Mouse (Mus musculus) cerebellum, adult 9-11 months (tissue): ENCODE data around the gene Gm10842.

Experiments used
- DNase-seq: peaks from one replicate; pipeline ENCODE4 v3.0.0; 2022

Gm10842 gene

DNA sequence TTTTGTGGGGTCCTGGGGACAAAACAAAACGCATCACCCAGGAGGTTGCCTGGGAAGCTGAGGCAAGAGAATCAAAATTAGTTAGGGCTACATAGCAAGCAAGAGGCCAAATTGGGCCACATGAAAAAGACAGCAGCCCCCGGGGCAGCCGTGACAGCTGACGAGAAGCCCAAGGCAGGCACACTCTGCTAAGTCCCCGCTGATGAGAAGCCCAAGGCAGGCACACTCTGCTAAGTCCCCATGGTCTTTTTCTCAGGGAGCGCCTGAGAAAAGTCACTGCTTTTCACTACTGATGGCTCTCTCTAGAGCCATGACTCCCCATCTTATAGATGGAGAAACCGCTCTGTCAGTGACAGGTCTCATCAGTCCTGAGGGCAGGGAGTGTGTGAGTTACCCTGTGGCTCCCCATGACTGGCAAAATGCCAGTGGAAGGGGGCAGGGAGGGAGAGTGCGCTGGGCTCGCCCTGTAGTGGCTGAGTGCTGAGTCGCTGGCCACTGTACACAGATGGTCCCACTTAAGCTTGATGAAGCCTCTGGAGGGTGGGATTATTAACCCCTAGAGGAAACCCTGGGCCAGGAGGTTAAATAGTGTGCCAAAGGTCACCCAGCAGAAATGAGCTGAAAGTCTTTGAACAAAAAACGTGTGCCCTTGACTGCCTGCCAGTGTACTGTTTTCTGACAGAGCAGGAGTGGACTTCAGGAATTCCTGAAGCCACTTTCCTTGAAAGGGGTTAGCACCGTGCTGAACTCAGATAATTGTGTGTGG is 6.6 kb downstream of the Gm10842 start:
- no peak for DNase-seq

DNA sequence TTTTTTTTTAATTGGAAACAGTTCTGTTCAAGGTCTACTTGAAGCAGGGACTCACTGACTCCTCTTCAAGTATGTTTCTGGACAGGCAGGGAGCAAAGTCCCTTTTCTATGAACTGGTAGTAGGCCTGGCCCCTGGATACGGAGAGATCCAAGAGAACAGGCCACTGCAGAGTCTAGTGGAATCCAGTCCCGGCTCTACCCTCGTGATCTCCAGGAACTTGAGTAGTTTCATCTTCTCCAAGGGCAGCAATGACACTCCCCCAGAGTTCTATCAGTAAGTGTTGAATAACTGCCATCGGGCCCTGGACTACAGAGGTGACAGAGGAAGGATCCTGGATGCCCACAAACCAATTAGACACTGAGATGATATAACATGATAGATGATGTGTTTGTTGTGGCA is 9.2 kb downstream of the Gm10842 start:
- DNase-seq: no peak

DNA sequence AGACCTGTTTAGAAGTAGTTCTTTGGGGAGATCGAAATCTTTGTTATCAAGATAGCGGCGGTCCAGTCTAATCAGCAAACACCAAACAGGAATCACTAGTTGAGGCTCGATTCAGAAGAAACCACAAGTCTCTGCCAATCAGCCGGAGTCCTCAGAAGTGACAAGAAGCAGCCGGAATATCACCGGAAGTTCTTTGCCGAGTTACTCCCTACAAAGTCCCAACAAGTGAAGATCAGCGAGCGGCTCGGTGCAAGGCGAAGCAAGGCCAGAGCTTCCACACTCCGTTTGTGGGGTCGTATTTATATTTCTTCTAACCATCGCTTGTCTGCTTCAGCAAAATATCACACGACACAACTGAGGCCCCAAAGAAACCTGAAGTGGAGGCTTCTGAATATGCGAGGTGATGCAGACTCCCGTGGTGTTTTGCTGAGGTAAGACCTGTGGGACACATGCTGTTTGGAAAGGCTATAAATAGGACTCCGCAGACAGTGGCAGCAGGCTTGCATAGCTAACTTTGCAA is 10.1 kb downstream of the Gm10842 start:
- no peak for DNase-seq

DNA sequence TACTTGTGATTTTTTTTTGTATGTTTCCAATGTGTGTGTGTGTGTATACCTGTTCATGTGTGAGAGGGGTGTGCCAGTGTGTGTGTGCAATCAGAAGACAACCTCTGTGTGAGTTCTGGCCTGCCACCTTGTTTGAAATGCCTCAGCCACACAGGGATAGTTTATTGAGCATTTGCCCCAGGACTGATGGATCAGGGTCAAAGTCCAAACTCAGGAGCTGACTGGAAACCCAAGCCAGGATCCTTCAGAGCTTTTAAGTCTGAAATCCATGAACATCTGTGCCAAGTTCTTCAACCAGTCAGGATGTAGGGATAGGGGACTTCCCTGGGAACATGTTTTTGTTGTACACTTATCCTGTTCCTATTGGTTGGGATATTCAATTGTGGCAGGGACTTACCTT is 11.4 kb downstream of the Gm10842 start:
- DNase-seq: no peak

DNA sequence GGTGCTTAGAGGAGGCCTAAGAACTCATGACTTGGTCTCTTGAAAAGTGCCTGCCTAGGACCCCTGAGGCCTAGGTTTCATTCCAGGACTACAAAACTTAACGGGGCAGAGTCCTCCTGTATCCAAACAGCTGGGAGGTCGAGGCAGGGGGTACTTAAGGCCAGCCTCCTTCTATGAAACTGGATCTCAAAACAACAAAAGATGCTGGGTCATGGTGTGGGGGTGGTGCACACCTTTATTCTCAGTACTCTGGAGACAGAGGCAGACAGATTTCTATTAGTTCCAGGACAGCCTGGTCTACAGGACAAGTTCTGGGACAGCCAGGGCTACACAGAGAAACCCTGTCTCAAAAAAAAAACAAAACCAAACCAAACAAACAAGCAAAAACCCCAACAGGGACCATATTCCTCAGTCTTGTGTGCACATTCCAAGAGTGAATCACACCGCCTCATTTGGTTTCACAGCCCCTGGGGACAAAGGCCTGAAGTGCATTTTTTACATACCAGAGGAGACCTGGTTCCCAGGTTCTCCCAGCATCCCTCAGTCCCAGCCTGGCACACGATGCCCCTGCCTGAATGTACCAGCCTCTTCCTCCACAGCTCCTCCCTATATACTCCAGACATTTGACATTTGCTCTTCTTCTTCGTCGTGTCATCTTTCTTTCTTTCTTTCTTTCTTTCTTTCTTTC is 13.1 kb downstream of the Gm10842 start:
- DNase-seq: no peak

DNA sequence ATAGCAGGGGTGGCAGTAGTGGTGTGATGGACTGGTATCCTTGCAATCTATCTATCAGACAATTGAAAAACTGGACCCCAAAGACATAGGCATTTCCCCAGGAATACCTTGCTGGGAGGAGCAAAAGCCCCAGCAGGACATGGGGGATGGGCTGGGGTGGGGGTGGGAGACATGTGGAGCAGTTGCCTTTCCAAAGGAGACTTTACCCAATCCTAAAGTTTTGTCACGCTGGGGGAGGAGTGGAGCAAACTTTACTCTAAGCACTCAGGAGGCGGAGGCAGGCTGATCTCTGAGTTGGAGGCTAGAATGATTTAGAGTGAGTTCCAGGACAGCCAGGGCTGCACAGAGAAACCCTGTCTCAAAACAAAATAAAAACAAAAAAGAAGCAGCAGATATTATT is 14.7 kb downstream of the Gm10842 start:
- DNase-seq: no peak

DNA sequence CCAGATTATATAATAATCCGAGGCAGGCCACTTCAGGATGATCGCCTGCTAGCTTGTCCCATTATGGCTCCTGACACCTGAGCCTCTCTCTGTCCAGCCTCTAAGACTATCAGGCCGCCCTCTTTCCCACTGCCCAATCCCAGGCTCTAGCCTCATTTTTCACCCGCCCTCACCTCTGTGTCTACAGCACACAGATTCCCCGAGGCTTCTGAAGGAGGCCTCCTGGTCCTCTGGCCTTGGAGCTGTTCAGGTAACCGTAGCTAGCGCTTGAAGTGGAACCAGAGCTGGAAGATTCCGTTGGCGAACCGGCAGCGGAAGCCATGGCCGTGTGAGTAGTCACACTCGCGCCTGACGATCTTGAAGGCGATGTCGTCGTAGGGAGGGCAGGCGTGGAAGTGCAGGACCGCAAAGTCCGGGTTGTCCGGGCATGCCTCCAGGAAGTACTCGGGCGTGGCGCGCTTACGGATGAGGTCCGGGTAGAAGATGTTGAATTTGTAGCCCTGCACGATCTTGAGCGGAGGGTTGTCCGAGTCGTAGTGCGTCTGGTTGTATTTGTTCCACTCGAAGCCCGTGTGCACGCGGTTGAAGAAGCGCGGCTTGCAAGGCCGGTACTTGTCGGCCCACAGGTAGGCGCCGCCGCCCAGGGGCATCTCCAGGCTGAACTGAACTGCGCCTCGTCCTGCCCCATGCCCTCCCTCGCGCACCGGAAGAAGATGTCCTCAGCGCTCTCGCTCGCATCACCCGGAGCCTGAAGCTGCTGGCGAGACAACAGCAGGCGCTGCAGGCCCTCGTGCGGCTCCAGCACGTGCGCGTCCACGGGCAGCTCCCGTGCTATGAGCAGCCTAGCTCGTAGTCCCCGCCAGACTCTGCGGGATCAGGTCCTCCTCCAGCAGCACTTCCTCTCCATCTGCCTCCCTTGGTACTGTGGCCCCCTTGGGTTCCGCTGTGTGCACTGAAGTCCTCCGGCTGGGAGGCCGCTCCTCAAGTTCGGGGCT is 18.1 kb downstream of the Gm10842 start:
- no peak for DNase-seq

DNA sequence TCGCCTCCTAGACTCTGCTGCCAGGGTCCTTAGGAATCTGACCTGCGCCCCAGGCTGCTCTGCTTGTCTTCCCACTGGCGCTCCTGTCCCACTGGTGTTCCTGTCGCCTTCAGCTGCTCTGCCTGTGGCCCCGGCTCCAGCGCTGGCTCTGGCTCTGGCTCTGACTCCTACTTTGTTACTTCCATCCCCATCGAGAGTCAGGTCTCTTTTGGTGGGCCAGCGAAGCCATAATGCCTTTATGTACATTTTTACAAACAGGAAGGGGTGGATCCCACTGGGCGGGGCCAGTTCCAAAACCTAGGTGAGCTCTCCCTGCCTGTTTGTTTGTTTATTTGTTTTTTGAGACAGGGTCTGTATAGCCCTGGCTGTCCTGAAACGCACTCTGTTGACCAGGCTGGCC is 20.1 kb downstream of the Gm10842 start:
- DNase-seq: no peak

DNA sequence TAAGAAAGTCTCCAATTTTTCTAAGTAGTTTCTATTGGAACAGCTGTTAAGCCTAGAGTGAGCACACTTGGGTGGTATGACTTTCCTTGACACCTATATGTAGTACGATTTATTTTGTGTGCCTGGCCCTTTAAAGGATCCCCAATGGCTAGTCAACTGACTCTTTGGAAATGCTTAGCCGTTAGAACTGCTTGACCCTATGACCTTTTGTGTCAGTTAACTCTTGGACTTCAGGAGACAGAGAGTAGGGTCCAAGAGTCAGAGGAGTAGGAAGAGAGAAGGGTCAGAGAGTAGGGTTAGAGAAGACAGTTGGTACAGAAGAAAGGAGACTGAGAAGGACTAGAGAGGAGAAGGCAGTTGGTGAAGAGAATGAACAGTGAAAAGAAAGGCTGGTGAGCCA is 31.8 kb downstream of the Gm10842 start, which contains the start of gene Tlk2:
Tlk2 (plus strand) TSS at position 292 of the 400 bp plus-strand sequence.
- no peak for DNase-seq

DNA sequence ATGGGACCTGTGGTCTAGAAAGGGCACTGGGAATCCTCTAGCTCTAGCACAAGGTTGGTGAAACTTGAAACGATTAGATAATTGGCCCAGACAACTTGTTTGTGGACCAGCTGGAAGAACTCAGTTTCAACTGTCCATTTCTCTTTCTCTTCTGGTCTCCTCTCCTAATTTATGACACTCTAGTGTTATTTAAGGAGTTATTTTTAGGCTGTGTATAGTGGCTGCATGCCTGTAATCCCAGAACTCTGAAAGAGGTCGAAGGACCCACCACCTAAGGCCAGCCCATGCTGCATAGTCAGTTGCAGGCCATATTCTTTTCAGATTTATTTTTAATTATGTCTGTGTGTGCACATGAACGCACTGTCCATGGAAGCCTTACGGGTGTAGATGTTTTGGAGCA is 32.8 kb downstream of the Gm10842 start:
- no peak for DNase-seq

DNA sequence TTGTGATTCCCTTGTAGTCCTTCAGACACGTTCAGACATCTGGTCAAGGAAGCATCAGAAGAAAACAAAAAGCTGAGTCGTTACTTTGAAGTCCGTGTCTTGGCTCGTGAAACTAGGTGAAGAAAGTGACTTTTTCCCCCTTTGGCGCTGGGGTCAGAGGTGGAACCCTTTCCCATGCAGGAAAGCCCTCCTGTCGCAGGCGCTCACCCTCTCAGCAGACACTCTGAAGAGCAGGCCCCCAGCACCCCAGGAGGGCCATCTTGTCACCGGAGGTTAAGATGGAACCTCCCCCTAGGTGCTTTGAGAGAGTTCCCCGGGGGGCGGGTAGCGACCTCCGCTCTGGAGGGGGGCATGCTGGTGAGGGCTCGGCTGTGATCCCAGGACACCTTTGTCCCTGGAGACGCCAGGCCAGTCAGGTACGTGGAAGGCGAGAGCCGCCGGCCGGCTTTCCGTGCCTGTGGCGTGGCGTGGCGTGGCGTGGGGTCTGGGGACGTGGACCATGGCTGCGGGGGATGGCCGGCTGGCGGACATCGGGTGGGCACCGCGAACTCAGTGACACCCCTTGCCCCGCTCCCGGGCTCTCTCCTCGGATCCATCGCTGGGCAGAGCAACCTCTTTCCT is 33.9 kb downstream of the Gm10842 start:
- DNase-seq: peak; percentile 67

DNA sequence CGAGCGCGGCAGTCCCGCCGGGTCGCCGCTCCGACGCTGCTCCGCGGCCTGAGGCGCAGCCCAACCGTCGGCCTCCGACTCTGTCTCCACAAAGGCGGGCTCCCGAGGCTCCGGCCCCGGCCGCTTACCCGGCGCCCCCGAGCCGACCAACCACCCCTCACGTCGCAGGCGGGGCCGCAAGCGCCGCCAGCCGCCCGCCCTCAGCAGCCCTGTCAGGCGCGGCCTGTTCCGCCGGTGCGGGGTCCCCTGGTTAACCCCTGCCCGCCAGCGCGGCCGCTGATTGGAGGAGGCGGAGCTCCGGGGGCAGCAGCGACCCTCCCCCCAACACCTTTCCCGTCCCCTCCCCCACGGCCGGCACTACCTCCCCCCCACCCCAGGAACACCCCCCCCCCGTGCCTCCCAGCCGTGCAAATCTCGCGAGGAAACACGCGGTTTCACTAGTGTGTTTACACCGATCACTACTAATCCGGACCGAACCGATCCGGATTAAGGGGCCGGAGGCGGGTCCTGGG is 34.5 kb downstream of the Gm10842 start:
- DNase-seq: peak; percentile 88

DNA sequence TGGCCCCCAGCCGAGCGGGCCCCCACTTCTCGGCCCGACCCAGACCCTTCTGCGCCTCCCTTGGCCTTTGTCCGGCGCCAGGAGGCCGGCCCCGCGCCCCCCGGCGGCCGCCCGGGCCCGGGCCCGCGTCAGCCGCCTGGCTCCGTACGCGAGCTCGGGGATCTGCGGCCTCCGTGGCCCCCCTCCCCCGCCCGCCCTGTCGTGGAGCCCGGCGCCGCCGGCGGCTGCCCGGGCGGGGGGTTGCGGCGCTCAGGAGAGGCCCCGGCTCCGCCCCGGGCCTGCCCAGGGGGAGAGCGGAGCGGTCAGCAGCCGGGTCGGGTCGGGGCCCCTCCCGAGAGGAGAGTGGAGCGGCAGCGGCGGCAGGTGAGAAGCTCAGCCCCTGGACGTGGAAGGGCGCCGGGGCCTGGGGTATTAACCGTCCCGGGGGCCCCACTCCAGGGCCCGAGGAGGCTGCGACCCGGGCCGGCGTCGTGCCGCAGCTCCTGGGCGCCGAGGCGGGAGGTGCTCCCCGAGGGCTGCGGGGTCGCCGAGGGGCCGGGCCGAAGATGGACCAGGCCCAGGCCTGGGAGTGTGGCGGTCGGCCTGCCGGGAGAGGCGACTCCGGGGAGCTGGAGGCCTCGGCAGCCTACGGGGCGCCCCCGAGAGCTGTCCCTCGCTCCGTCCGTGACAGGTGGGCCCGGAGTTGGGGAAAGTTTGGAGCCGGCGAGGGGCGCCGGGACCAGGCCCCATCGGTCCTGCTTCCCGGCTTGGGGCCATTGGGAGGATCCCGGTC is 35.2 kb downstream of the Gm10842 start:
- peak; percentile 57 for DNase-seq

DNA sequence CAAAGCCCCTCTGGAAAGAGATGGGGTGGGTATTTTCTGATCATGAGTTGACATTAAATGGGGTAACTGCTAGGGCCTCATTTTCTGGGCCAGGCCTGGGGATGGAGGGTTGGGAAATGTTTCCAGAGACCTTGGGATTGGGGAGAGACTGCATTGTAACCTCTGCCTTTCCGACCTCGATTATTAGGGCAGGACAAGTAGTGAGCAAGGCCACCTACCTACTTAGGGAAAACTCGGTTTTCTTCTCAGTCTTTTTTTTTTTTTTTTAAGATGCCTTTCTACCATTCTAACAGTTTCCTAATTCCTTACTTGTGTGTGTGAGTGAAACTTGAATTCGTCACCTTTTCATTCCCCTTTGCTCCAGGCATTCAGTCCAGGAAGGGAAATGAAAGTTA is 35.8 kb downstream of the Gm10842 start:
- no peak for DNase-seq

DNA sequence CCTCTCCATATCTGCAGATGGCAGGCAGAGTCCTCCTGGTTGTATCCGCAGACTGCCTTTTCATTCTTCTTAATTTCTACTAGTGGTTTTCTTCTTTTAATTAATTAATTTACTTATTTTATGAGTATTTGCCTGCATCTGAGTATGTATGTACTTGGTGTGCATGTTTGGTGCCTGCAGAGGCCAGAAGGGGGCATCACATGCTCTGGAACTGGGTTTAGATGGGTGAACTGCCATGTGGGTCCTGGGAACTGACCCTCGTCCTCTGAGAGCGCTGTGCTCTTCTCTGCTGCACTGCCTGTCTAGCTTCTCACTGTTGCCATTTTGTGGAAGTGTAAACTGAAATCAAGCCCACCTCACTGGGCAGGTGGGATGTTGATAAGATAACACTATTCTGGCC is 38.0 kb downstream of the Gm10842 start:
- DNase-seq: no peak

DNA sequence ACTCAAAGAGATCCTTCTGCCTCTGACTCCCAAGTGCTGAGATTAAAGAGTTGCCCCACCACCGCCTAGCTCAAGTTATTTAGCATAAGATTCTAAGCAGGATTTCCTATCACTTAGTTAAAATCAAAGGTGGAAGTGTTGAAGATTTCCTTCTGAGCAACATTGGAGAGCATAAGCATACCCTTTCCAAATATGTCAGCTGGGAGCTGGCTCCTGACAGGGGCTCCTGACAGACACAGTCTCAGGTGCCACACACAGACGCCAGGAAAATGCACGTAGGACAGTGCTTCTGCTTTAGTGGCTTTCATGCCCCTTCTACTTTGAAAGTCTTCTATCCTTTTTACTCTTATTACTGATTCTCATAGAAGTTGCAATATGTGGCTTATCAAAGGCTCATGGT is 45.5 kb downstream of the Gm10842 start:
- DNase-seq: no peak
